Mouse (Mus musculus): ENCODE measurements around the gene A030005K14Rik.

The A030005K14Rik gene

DNA sequence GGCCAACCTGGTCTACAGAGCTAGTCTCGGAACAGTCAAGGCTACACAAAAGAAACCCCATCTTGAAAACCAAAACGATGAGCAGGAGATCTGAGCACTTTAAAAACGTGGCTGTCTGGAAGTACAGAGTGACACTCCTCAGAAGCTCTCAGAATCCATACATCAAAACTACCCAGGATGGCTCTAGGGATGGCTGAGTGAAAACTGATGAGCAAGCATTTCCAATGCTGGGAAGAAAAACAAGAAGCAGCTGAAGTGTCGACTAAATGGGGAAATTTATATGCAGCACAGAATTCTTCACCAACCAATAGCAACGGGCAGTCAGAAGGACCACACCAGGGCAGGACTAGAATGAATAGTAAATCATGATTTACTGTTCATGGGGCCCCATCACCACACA lies 24.7 kb downstream of the A030005K14Rik start:
- DNase-seq = no peak

DNA sequence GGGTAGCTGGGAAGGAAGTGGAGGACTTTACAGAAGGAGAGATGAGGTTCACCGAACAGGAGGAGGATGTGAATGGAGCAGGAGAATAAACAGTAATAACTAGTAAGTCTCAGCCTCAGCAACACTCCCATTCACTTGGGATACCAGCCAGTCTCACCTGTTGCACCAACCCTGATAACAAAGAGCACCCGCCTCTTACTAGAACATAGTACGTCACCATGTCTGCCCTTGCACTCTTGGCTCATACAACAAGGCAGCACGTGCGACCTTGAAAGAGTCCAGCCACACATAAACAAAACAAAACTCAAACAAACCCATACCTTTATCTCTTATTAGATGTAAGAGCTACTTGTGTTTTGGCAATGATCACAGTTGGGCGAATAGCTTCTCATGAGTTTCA lies 26.7 kb downstream of the A030005K14Rik start:
- no peak for DNase-seq

DNA sequence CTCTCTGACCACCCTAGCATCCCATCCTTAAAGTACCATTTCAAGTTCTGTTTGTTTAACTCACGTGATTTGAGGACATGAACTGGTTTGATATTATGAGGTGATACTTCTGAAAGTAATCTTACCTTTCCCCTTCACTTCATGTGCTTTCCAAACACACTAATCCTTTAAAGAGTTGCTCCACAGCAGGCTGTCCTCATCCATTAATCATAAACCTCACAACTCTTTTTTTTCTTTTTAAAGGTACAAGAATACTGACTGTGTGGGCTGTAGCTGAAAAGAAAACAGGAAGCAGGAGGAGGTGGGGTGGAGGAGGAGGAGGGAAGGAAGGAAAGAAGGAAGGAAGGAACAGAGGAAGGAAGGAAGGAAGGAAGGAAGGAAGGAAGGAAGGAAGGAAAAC lies 27.2 kb downstream of the A030005K14Rik start:
- peak; percentile 27 for DNase-seq

DNA sequence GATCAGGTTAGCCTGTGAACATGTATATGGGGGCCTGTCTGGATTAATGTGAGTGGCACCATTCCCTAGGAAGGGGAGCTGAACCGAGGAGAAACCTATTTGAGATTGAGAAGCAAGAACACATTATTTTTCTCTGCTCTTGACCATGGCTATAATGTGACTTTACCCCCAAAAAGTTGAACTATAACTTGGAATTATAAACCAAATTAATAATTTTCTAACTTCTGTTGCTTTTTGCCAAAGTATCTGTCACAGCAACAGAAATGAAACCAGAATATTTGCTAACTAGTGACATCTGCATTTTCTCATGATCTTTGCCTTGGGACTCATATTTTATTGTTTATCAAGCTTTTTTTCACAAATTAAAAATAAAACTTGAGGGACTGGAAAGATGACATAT lies 42.6 kb downstream of the A030005K14Rik start:
- peak; percentile 67 for DNase-seq

DNA sequence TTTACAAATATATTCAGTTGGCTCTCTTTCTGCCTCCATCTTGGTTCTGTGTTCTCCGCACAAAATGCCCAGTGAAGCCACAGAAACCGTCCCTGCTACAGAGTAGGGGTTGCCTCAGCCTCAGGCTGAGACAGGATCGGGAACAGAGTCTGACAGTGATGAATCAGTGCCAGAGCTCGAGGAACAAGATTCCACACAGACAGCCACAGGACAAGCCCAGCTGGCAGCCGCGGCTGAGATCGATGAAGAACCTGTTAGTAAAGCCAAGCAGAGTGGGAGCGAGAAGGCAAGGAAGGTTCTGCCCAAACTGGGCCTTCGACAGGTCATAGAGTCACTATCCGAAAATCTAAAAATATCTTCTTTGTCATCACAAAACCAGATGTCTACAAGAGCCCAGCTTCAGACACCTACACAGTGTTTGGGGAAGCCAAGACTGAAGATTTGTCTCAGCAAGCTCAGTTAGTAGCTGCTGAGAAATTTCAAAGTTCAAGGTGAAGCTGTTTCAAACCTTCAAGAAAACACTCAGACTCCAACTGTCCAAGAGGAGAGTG lies 43.8 kb downstream of the A030005K14Rik start:
- DNase-seq = peak; percentile 34

DNA sequence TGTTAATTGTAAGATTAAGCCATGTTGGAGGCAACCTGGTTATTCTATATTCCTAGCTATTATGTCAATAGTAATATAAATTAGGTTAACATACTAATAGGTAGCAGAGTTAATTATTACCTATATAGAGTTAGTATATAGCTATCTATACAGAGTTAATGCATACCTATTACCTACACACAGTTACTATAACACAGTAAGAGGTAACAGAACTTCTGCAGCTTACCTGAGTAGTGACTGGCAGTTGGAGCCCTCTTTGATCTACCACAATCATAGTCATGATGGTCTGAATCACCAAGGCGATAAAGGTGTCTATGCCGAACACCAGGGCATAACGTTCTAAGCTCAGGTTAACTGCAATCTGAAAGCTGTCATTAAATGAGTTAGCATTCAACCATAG lies 44.7 kb downstream of the A030005K14Rik start:
- no peak for DNase-seq
